Mouse (Mus musculus) heart, adult 2 months (tissue): ENCODE data around the gene Clasp2.

Experiments
- CTCF ChIP-seq: fragments of 200-600 bp; IDR thresholded peaks from 2 replicates; pipeline ENCODE4 v1.8.1; 2022; ENCODE audit warnings: antibody characterized with exemption, mild to moderate bottlenecking, moderate library complexity
- POLR2A ChIP-seq: fragments of 200-500 bp; IDR thresholded peaks from 2 replicates; pipeline ENCODE4 v1.6.1; 2011; ENCODE audit warnings: mild to moderate bottlenecking, low read depth, low read length, control low read depth; ENCODE audit not compliant: insufficient read depth

- TF ChIP-seq POLR2A (no peak), CTCF (no peak)
Measured at GRCm38 (mm10) chr9:113701441-113702160, 39.7 kb upstream of the Clasp2 start.
